Mouse (Mus musculus): ENCODE results near the gene Pspc1.
"Not testable (repeated sequence)": the region's sequence is repeated elsewhere in the genome, so short reads cannot be mapped to it uniquely, and the experiment has no call there.

The Pspc1 gene

GRCm38 (mm10) chr14:56778200-56778932 is at the start of gene Pspc1:
Gene Pspc1 (minus strand): TSS chr14:56778316.
- peak; percentile 98 for DNase-seq

DNA sequence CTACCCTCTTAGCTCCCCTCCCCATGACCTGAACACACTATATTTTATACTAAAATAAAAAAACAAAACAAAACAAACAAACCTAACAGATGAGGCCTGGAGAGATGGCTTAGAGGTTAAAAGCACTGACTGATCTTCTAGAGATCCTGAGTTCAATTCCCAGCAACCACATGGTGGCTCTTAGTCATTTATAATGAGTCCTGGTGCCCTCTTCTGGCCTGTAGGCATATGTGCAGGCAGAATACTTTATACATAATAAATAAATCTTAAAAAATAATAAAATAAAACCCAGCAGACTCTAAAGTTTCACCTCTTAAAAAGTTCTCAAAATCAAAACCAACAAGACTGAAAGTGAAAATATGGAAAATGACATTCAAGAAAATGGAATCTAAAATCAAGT is 46.4 kb upstream of the Pspc1 start:
- DNase-seq = no peak

GRCm38 (mm10) chr14:56817616-56818015 is 39.5 kb upstream of the Pspc1 start:
- DNase-seq = no peak

DNA sequence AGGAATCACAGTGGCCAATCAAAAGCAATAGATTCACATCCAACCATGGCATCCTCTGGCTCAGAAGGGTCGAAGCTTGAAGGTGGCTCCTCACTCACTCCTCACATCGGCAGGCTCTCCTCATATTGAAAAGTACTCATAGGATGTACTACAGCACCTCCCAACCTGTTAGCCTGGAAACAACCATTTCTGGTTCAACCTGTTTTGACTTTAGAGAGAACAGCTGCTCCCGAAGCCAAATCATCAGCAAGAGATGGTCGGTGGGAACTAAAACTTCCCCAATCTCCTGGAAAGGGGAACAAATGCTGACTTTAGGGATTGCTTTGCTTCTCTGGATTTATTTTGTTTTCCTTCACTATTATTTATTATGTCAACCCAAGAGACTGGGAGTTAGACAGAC is 39.0 kb upstream of the Pspc1 start:
- no peak for DNase-seq

GRCm38 (mm10) chr14:56816541-56816940 is 38.4 kb upstream of the Pspc1 start:
- no peak for DNase-seq

GRCm38 (mm10) chr14:56812520-56813036 is 34.5 kb upstream of the Pspc1 start:
- DNase-seq = peak; percentile 95

DNA sequence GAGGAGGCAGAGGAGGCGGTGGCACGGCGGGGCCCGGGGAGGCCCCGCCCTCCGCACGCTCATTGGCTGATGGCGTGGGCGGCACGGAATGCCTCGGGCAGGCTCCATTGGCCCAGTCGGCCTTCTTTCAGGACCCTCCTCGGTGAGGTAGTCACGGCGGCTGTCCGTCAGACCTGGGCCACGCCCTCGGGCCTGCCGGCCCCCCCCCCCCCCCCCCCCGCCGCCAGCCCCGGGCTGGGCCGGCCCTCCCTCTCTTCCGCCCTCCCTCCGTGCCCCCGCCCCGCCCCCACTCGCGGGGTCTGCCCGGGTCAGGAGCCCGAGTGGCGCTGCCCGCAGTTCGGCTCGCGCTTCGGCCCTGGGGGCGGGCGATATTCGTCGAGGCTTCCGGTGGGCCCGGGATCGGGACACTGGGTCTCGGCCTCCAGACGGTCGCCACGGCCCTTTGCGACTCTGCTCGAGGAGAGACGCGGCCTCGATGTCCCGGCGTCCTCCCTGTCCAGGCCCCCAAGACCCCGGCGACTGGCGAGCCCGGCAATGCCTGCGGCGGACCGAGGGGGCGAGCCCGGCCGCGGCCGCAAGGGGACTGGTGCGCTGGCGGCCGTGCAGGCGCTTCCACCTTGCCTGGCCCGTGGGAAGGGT is 33.7 kb upstream of the Pspc1 start, which contains the start of gene Zmym5:
Gene Zmym5, minus strand, starts transcription at position 16 of the 639 bp plus-strand sequence.
- DNase-seq = peak; percentile 92

- DNase-seq = peak; percentile 59
These were observed 32.9 kb upstream of the Pspc1 start for GRCm38 (mm10) chr14:56810781-56811690.

DNA sequence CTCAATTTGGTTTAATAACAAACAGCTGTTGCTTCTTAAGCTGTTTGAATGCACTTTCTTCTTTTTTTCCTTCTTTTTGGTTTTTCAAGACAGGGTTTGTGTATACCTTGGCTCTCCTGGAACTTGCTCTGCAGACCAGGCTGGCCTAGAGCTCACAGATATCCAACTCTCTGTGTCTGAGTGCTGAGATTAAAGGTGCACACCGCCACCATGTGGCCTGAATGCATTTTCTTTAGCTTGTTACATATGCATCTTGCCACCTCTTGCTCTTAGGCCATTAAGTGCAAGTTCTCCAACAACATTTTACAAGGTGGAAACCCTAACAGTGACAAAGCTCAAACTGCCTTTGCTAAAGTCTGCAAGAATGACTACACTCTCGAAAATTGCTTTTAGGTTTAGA is 15.1 kb upstream of the Pspc1 start:
- DNase-seq = peak; percentile 63

DNA sequence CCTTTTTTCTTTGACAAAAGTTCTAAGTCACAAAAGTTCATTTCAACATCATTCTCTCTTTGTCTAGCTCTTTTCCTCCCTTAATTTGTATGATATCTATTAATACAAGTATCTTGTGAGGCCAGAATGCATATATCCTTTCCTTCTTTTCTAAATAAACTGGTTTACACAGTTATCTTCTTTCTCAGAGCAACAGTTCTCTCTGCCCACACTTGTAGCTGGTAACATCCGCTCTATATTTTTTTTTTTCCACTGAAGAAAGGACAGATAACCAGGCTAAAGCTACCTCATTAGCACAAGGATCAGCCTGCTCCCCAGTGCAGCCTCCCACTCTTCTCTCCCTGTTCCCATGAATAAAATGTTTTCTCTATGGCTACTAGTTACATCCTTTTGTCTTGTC is 6.5 kb upstream of the Pspc1 start:
- DNase-seq = no peak

- DNase-seq = no peak
These were observed 801 bp upstream of the Pspc1 start for GRCm38 (mm10) chr14:56778933-56779300.

DNA sequence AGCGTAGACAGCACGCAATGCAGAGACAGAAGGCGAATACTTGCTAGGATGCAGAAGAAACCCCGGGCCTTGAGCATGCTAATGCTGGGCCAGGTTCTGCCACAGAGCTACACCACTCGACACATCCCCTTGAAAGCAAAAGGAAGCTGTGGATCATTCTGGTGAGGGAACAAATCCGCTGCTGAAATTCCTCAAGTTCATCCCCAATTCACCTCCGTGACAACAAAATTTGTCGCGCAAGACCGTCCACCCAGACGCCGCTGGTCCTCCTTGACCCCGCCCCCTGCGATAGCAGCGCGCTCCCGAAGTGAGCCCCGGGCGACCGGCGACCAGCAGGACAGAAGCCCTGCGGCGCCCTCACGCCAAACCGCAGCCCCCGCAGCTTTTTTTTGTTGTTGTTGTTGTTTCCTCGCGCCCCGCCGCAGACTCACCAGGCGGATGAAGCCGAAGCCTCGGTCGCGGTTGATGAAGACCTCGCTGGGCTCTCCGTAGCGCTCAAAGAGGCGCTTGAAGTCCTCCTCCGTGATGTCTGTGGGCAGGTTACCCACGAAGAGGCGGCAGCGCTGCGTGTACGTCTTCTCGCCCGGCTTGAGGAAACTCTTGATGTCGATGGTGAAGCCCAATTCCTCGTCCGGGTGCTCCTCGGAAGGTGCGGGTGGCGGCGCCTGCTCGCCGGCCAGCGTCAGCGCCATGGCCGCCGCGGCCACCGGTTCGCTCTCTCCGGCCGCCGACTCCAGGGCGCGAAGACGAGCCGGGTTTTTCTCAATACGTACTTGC is 568 bp downstream of the Pspc1 start:
- DNase-seq = peak; percentile 69

- no peak for DNase-seq
These were observed 1.4 kb downstream of the Pspc1 start for GRCm38 (mm10) chr14:56776571-56777238.

DNA sequence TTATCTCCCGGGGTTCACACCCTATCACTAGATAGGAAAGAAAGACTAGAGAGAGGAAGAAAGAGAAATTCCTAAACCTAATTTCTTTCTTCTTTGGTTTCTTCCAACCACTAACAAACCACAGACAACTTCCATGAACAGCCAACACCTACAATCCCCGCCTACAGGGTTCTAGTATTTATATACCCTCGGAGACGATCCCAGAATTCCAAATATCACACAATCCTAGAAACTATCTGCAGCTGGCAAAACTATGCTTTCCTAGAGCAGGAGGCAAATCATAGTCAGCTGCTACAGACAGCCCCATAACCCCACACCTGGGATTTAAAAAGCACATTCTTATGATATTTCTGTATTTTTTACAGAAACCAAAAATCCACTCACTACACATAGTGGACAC is 2.7 kb downstream of the Pspc1 start:
- no peak for DNase-seq

GRCm38 (mm10) chr14:56766438-56766837 is 11.7 kb downstream of the Pspc1 start:
- not testable (repeated sequence) for DNase-seq

DNA sequence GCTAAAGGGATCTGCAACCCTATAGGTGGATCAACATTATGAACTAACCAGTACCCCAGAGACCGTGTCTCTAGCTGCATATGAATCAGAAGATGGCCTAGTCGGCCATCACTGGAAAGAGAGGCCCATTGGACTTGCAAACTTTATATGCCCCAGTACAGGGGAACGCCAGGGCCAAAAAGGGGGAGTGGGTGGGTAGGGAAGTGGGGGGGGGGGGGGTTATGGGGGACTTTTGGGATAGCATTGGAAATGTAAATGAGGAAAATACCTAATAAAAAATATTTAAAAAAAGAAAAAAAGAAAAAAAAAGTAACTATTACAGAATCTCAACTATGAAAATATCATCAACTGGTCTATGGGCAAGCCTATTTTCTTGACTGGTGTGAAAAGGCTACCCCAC is 13.0 kb downstream of the Pspc1 start:
- DNase-seq = not testable (repeated sequence)

GRCm38 (mm10) chr14:56751282-56751681 is 26.8 kb downstream of the Pspc1 start:
- peak; percentile 71 for DNase-seq

GRCm38 (mm10) chr14:56740175-56740574 is 37.9 kb downstream of the Pspc1 start:
- no peak for DNase-seq

DNA sequence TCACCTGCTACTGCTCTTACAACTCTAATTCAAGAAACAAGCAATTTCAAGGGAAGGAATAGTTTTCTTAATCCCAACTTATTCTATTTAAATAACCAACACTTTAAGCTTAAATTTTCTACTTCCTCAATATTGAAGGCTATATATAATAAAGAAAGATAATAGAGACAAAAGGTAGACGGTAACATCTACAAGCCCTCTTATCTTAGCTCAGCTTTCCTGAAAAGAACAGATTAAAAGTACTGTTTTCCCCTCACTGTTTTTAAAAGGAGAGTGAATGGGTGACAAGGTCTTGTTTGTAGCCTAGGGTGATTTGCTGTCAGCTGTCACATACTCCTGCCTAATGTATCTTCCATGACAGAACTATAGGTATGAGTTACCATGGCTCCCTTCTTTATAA is 51.6 kb downstream of the Pspc1 start:
- no peak for DNase-seq

DNA sequence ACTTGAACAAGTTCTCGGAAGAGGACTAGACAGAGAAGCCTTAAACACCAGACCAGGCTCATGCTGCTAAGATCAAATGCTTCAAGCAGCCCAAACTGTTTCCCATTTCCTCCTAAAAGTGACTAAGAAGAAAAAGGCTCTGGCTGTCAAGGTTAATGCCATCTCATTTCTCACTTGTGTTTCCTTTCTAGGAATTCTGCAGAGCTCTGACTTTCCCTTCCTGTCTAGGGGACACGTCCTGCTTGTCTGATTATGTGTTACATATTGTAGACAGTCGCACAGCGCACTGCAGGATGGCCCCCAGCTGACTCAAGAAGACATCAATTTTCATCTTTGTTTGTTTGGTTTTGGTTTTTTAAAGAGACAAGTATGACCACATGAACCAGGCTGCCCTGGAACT is 72.4 kb downstream of the Pspc1 start:
- DNase-seq = no peak

DNA sequence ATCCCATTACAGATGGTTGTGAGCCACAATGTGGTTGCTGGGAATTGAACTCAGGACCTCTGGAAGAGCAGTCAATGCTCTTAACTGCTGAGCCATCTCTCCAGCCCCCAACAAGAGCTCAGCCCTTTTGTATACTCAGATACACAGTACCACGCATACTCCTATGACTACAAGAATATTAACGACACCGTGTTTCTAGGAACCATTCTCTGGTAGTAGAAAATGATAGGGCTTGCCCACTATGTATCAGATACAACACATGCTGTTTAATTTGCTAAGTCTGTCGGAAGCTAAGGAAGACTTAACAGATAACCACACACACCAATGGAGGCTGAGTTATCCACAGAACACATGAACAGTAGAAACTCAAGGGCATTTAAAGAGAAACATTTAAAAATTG is 75.5 kb downstream of the Pspc1 start:
- no peak for DNase-seq

DNA sequence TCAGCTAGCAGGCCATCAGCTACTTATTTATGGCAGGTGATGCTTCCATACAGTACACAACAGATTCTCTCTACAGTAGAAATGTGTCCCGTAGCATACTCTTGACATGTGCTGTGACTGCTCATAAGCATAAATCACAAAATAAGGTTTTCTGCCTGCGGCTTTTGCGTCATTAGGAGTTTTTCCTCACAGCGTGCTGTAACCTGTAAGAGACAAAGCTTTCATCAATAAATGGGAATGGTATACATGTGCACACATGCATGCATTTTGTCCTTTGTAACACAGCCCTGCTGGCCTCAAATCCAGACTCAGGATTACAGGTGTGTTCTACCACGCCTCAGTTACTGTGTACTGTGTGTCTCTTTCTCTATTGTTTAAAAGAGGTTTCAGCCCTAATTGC is 80.3 kb downstream of the Pspc1 start:
- DNase-seq = no peak
